Mouse (Mus musculus) lung, postnatal 0 days (tissue): ENCODE measurements around the gene Kidins220.

ENCODE experiments used
- CTCF ChIP-seq: IDR thresholded peaks from 2 replicates; pipeline ENCODE4 v1.5.1; 2016; ENCODE audit warnings: antibody characterized with exemption, mild to moderate bottlenecking
- EP300 ChIP-seq: IDR thresholded peaks from 2 replicates; pipeline ENCODE4 v1.6.1; 2016; ENCODE audit warnings: antibody characterized with exemption, mild to moderate bottlenecking, control low read depth

- no peak for TF ChIP-seq CTCF
- no peak for TF ChIP-seq EP300
Observed at GRCm38 (mm10) chr12:24942619-24943287, 32.0 kb upstream of the Kidins220 start.
